Mouse (Mus musculus) embryo, embryonic 10 days (tissue): ENCODE results near the gene Creb3l2.
"Not testable (repeated sequence)": the region's sequence is repeated elsewhere in the genome, so short reads cannot be mapped to it uniquely, and the experiment has no call there.

ENCODE experiments used
- DNase-seq: peaks from one replicate; pipeline ENCODE4 v3.0.0-alpha.2; 2015; ENCODE audit warnings: low spot score

Creb3l2 gene

DNA sequence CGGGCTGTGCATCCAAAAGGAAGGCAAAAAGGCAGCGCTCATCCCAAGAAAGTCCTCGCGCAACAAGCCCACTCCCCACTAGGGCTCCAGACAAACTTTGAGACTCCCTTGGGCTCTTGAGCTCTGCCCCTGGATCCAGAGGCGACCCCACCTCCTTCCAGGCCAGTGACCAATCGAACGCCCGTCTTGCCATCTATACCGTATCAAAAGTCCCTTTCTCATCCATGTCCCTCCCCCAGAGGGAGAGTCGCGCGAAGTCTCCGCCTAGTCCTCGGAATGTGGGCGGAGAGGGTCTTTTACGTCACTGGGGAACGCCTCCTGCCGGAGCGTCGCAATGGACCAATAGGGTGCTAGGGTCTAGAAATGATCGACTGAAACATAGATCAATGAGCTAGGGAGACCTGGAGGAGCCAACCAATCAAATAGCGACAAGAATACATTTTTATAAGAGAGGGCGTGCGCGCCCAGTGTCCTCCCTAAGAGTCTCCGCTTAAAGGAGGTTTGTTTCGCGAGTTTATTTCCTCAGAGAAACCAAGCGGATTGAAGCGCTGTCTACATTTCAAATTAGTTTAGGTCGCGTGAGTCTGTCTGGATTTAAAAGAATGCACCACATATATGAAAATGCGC lies at the start of gene Creb3l2:
Creb3l2 (minus strand) TSS at position 106 of the 627 bp plus-strand sequence.
- DNase-seq, result peak; percentile 99

DNA sequence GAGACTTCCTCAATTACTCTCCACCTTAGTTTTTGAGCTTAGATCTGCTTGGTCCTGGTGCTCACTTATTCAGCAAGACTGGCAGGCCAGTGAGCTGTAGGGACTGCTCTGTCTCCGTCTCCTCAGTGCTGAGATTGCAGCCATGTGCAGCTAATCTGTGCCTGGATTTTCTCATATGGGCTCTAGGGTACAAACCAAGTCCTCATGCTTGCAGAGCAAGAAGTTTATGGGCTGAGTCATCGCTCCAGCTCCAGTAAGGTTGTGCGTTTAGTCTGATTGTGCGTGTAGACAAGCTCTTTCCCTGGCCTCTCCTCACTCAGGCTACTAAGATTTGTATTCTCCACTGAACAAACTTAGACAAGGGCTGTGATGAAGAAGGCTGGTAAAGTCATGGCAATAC lies 44.6 kb upstream of the Creb3l2 start:
- DNase-seq, result no peak

DNA sequence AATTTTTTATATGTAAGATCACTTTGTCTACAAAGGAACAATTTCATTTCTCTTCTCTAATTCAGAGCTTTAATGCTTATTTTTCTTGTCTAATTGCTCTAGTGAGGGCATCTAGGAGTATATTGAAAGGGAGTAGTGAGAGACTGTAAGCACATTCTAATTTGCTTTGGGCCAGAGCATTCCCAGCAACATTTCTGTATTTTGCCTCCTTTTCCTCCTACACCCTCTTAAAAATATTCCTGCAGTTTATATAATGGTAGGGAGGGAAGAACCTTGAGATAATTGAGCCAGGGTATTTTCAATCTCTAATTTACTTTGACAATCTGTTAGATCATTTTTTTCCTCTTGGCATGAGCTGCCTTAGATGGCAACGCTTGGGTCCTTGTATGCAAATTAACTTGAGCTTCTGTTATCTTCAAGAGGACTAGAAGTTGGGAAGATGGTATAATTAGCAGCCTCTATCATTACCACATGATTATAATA lies 42.7 kb upstream of the Creb3l2 start:
- DNase-seq, result no peak

DNA sequence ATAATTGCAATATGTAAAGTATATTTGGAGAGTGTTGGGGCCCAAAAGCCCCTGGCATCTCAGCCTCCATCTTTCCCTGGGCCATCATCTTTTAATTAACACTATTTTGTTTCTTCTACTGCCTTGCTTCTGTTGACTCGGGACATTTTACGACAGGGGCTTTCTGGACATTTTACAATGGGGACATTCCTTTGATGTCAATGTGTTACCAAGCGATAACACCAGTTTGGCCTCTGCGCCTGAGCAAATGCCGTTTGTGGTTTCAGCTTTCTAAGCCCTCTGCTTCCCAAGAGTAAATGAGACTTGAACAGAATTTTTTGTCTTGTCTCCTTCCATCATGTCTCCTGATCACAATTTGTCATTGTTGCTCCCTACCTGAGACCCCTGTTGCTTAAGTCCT lies 41.3 kb upstream of the Creb3l2 start:
- peak; percentile 24 for DNase-seq

DNA sequence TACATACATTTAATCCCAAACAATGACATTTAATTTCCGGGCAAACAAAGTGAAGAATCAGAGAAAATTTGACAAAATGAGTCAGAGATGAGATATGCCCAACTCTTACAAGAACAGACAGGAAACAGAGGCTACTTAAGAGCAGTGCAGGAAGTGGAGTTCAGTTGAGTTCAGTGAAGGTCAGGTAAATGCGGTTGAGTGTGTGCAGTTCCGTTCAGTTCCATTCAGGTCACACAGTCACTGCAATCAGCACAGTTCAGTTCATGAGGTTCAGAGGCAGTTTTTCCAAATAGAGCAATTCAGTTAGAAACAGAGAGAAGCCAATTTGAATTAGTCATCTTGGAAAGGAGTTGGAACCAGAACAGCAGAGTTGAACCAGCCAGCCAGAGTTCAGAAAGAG lies 39.2 kb upstream of the Creb3l2 start:
- DNase-seq, result no peak

DNA sequence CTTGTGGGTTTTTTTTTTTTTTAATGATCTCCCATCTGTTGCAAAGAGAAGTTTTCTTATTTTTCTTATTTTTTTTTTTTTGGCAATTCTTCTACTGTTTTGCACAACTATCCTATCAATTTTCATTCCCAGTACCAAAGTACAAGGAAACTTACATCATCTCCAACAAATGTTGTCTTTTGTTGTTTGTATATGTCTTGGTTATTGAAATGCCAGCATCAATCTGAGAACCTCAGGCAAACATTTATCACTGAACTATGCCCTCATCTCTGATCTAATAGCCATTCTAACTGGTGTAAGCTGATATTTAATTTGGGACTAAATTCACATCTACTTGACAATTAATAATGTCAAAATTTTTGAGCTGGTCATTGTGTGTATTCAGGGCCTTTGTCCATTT lies 38.1 kb upstream of the Creb3l2 start:
- DNase-seq, result no peak

DNA sequence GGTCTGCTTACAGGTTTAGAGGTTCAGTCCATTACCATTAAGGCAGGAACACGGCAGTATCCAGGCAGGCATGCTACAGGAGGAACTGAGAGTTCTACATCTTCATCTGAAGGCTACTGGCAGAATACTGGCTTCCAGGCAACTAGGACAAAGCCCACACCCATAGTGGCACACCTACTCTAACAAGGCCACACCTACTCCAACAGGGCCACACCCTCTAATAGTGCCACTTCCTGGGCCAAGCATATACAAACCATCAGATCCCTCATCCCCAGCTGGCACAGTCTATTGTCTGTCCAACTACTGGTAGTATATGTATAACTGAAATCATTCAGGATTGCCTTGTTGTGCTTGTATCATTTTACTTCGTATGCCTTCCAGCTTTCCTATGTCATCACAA lies 36.5 kb upstream of the Creb3l2 start:
- no peak for DNase-seq

DNA sequence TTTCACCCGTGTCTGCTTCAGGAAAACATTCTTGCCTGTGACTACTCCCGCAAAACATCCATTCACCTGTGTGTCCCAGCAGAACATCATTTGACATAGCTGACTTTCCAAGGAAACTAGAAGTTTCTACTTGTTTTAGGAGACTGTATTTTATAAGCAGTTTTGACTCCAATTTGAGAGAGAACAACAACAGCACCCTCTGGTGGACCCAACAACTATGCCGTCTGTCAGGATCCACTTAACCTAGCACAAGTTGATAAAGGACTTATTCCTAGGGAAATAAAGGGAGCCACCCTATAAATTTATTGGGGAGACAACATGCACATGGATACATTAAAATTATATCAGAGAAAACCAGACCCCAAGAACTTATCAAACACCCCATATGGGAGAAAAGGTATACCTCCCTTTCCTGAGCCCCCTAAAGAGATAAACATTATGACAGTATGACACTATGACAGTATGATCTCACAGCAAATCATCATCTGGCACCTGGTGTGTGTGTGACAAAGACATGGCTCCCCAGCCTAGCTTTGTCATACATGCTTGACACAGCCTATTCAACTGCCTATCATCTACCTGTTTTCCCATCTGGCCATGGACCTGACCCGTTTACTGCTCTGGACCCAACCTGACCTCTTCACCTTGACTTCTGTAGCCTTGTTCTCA lies 31.9 kb upstream of the Creb3l2 start:
- DNase-seq, result no peak

DNA sequence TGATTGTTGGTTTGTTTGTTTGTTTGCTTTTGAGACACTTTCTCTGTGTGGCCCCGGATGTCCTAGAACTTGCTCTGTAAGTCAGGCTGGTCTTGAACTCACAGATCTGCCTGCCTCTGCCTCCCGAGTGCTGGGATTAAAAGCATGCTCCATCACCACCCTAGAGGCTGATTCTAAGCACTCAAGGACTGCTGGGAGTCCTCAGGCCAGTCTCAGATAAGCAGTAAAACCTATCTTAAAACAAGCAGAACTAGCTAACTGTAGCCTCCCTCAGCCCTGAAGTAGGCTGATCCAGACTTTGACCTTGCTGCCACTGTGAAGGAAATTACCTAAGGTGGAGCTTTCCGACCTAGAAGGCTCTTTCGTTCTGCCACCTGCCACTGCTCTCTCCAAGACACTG lies 28.3 kb upstream of the Creb3l2 start:
- no peak for DNase-seq

DNA sequence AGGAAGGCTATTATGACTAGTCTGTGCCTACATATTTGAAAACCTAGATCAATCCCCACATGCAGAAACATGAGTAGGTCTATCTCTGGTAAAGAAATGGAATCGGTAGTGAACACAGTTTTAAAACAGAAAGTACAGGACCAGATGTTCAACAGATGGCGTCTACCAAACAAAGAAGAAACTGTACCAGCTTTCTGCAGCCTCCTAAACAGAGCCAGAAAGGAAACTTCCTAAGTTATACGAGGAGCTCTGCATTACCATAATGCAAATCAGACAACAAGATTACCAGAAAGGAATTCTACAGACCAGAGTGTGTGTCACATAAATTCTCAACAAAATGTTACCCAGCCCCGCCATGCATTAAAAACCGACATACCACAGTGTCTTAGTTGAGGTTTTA lies 23.9 kb upstream of the Creb3l2 start:
- DNase-seq, result no peak

DNA sequence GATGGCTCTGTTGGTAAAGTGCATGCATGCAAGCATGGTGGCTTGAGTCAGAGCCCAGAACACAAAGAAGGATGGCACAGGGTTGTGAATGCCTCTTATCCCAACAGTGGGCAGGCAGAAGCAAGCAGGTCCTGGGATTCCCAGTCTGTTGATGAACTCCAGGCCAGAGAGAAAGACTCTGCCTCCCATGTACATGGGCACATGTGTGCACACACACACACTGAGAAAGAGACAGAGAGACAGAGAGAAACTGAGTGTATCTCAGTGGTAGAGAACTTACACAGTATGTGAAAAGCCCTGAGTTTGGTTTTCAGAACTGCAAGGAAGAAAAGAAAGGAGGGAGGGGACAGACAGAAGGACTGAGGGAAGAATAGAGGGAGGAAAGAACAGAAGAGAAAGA lies 23.4 kb upstream of the Creb3l2 start:
- DNase-seq, result no peak

DNA sequence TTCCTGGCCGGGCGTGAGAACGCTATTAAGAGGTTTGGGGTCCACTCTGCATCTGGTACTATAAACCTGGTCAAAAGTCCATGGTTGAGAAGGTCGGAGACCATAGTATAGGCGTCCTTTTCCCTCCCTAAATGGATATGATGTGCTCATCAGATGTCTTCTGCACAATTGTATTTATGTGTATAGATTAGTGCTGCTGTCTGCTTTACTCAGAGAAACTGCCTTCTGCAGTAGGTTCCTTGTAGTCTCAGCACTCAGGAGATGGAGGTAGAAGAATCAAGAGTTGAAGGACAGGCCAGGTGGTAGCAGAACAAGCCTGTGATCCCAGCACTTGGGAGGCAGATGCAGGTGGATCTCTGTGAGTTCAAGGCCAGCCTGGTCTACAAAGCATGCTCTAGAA lies 22.6 kb upstream of the Creb3l2 start:
- DNase-seq, result no peak

DNA sequence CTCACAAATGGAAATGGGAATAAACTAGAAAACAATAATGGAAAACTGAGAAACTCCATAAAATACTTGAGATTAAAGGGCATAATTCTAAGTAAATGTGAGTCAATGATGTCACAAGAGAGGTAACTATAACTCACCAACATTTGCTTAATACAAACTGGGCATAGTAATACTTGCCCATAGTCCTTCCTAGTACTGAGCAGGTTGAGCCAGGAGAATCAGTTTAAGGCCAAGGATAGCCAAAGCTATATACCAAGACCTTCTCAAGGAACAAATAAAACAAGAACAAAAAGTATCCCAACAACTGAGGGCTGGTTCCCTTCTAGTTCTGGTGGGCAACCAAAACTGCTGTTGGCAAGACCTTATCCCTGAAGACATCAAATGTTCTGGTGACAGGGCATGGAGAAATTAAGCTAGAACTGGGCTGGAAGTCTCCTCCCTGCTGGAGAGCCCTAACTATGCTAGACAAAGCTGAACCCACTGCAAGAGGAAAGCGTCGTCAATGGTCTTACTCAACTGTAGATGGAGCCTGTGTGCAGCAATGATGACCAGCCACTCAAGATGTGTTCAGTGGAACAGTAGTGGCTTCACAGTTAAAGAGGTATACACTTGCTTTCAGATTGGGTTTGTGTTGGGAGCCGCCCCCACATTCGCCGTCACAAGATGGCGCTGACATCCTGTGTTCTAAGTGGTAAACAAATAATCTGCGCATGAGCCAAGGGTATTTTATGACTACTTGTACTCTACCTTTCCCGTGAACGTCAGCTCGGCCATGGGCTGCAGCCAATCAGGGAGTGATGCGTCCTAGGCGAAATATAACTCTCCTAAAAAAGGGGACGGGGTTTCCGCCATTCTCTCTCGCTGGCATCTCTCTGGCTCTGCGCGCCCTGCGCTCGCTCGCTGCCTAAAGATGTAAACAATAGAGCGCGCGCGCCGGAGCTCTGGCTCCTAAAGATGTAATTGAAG lies 21.9 kb upstream of the Creb3l2 start:
- DNase-seq, result peak; percentile 79

DNA sequence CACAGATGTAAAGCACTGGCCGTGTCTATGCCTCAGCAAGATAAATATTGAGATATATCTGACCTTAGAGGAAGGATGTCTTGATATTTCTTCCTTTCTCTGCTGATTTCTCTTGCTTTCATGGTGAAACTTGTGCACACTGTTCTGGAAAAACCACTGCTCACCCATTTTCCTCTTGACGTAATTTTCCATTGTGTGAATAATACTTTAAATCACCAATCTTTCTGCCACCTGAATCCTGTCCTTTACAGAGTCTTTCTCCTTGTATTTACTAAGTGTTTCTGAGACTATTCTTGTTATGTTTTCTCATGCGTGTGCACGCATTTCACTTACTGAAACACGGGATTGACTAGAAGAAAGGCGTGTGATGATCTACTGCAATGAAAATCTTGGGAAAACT lies 18.7 kb upstream of the Creb3l2 start:
- DNase-seq, result no peak

DNA sequence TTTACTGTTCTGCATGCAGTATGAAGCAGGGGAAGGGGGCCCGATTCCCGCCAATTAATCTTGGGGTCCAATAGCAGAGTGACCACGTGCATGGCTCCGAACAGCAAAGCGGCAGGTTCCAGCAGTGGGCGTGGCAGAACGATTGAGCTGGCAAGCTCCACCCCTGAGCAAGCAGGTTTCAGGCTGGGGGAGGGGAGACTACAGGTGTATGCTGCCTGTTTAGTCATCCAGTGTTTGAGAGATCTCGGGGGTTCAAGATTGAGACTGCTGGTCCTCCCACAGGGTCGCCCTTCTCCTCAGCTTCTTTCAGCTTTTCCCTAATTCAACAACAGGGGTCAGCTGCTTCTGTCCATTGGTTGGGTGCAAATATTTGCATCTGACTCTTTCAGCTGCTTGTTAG lies 17.7 kb upstream of the Creb3l2 start:
- not testable (repeated sequence) for DNase-seq

DNA sequence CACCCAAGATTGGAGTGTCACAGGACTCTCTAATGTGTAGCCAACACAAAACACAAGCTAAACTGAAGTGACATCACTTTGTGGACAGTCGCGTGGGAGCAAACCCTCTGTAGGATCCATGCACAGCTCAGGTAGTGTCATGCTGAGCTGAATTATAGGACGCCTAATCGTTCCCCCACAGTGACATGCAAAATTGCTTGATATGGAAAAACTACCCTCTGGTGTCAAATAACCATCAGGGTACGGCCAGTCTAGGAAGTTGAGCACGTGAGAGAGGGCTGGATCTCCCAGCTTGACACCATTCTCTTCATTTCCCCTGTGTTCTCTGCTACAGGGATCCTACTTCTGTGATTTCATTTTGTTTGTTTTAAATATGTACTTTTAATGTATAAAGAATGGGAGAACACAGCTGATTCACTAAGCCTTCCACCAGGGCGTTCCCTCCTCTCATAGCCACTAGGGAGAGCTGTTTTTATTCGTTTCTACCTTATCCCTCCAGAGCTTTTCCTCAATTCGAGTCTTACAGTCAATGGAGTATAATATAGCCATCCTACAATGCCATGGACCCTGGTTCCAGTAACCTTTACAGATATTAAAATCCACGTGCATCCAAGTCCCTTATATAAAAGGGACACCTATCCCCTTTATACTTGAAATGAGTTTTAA lies 16.2 kb upstream of the Creb3l2 start:
- DNase-seq, result no peak

DNA sequence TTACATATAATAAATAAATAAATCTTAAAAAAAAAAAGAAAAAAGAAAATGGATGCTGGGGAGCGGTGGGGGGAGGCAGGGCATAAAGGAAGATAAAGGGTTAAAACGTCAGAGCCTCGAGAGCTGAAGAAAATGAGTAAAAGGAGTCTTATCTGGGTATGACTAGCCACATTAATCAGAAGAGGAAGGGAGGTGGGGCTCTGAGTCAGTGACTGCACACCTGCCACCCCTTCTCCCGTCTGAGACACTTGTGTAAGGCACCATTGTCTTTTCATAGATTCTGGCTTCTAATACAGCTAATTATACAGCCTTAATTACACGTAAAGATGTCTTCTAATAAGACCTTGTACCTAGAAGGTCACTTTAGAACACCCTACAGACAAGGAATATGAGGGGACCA lies 13.6 kb upstream of the Creb3l2 start:
- no peak for DNase-seq

DNA sequence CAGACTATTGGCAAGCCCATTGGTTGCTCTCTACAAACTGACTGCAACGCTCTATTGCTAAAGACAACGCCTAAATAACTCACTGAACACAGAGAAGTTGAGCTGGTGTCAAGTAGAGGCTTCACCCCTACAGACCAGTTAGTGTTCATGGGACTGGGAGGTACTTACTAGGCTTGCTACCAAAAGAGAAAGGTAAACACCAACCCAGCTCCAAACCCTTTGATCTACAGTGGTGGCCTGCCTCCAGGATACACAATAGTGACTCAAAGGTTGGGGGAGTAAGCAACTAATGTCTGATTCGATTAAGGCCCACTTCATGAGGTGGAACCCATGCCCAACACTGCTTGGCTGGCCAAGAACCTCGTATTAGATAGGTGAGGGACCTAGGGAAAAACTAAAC lies 11.1 kb upstream of the Creb3l2 start:
- DNase-seq, result no peak

DNA sequence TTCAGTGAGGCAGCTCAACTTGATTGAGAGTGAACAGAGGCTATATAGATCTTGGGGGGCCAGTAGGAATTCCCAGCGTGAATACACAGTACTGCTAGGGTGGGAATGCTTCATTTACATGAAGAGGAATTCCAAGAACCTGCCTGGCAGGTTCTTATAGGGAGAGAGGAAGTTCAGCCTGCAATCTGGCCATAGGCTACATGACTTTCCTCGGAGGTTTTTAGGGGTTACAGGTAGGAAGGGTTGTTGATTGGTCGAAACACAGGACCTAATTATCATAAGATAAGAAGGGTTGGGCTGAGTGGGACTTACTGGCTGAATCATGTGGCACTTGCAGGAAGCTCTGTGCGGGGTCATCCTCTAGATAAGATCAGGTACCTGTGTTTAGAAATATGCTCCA lies 9.7 kb upstream of the Creb3l2 start:
- DNase-seq, result no peak

DNA sequence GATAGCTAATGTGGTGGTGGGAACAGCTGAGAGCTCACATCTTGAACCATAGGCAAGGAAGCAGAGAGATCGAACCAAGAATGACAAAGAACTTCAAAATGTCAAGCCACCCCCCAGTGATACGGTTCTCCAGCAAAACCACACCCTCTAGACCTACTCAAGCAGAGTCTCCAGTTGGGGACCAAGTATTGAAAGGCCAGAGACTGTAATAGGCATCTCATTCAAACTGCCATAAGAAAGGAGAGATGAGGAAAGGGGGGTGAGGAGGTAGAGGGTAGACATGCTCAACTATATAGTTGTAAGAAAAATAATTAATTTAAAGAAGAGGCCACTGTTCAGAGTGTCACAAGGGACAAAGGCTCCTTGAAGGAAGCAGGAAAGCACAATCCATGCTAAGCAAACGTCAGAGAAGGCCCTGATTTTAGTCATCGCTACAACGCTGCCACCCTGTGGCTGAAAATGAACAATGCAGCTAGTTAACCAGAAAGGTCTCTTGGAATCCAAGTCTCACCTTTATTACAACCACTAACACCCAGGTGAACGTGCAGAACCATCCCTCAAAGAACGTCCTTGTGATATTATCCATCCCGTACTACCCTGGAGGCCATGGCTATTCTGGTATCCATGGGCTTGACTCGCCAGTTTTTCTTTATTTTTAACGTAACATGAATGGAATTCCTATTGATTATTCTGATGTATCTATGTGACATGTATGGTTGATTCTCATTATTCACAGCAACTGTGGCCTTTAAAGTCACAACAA lies 5.9 kb upstream of the Creb3l2 start:
- DNase-seq, result peak; percentile 86

DNA sequence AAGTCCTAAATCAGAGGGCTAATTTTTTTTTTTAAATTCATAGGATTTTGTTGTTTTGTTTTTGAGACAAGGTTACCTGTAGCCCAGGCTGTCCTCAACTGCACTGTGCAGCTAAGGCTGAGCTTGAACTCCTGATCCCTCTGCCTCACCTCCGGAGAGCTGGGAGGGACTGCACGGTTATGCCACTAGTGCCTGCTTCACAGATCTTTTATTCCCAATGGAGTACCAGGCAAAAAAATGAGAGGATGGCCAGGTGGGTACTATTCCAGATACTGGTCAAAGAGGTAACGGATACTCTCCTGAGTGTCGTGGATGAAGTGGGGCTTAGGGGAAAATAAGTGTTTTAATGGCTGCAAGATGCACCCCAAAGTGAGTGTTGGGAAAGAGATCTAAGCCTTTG lies 835 bp upstream of the Creb3l2 start:
- DNase-seq, result no peak
